Mouse (Mus musculus) retina, postnatal 1 day (tissue): ENCODE measurements around the gene Alkbh3.
A peak's percentile ranks its signal among the peaks of the same experiment; 100 is the strongest.

ENCODE experiments used
- DNase-seq: peaks from one replicate; pipeline ENCODE4 v3.0.0-alpha.2; 2012

Alkbh3 gene

GRCm38 (mm10) chr2:94010335-94011291 lies at the start of gene Alkbh3:
Gene Alkbh3, minus strand, starts transcription at chr2:94010807.
- peak; percentile 97 for DNase-seq

GRCm38 (mm10) chr2:94059459-94059858 lies 48.9 kb upstream of the Alkbh3 start:
- DNase-seq: no peak

GRCm38 (mm10) chr2:94054813-94055212 lies 44.2 kb upstream of the Alkbh3 start:
- peak; percentile 79 for DNase-seq

DNA sequence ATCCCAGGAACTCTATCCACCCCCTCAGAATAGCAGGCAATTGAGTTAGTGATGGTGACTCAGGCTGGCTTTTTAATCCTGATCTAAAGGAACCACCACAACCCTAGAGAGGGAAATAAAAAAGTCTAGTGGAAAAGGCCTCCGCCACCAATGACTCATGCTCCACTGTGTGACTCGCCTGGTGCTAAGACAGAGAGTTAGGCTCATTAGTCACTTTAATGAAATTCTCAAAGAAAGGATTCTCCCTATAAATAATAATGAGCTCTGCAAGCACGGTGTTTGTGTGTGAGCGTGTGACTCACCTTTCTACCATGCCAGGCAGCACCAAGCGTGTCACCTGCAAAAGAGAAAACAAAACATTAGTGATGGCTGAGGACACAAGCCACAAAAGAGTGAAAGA lies 41.3 kb upstream of the Alkbh3 start:
- no peak for DNase-seq

DNA sequence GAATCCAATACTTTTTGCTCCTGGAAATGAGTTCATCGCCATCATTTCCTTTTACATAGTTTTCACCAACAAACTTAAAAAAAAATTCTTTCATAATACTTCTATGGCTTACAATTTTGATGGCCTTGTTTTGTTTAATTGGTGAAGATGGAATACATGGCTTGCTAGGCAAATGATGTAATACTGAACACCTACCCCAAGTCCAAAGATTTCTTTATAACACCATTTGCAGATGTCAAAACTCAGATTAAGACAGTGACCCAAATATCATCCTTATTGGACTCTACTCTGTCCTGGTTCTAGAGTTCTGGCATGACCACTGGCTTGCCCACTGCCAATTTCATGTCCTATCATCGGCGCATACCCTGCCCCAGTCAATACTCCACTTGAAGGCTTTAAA lies 40.3 kb upstream of the Alkbh3 start:
- no peak for DNase-seq

DNA sequence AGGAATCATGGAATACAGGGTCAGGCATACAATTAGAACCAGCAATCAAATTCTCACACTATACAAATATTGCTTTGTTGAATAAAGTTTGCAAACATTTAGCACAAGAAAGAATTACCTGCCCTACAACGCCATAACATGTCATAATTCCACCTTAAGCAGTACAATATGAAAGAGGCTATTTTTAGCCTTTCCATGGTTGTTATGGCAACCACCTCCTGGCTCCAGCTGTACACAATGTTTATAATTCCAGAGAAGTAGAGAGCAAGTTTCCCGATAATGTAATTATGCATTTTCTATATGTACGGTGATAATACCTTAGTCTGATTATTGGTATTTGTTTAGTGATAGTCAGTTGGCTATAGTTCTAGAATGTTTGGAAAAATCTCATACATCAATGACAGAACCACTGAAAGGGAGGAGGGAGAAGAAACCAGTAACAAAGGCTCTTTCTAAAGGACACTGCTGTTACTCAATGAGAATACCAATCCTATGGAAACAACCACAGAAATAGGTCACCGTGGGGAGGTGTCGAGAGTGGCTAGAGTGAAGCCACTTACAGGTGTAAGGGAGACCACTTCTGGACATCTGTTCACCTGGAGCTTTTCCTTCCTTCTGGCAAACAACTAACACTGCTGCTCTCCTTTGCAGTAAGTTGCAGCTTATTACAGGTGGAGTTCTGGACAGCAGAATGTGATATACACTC lies 39.0 kb upstream of the Alkbh3 start:
- peak; percentile 64 for DNase-seq

DNA sequence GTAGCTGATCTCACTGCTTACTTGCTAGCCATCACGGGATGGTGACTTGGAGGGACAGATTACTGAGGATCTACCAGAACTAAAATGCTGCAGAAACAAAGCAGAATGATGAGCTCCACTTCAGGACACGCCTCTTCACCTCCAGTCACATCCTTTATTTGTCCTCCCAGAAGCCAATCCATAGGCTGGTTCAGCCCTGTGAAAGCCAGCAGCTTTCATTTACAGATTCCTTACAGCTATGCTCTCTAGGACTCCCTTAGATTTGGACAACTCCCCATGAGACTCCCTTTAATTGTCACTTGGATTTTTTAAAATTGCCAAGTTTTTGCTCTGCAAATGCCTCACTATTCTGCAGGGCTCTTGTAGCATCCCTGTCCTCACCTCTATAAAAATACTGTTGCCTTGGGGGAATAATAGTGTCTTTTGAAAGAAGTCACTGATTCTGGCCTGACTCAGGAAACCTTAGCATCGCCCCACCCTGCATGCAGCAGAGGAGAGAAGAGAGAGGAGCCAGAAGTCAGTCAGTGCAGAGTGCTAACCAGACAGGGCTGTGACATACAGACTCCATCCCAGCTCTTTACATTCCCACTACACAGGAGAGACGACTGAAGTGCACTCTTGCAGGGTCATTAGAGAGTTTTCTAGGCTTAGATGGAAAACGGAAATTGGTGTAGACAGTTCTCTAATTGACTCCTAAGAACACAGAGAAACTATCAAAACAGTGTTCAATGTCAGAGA lies 38.3 kb upstream of the Alkbh3 start:
- DNase-seq: peak; percentile 31

DNA sequence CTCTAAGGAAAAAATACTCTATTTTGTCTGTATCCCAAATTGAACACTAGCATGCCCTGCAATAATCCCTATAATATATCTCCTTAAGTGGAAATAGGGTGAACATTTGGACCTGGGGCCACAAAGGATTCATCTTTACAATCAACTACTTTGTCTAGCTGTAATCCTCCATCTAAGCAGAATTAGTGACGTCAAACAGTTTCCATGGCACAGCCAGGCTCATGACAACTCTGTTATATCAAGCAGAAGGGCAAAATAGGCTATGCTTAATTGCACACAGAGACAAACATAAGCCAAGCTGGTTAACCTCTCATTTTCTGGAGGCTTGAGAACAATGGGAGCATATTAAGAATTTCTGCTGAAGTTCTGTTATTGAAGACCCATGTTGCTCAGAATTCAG lies 37.7 kb upstream of the Alkbh3 start:
- peak; percentile 90 for DNase-seq

DNA sequence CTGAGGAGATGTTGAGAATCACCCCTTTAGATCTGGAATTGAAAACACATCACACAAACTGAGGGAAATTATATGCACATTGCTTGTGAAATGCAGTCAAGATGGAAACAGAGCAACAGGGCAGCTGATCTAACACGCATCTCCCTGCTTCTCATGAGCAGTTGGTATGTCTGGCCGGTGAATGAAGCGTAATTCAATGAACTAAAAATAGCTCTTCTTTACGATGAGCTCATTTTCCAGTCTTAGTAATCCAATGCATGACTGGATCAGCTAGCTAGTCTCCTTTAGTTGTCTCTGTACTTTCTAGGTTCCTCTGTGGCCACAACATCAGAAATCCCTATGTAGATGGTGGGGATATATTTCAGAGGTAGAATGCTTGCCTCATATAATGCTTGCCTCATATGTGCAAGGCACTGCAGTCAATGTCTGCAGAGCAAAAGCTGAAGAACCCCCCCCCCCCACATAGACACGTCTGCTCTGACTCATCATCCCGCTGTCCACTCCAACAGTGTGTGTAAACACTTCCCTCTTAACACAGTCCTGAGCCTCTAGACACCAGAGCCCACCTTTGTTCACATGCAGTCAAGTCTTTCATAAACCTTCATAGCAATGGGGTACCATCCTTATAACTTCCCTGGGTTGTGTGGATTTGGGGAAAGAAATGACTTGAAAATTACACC lies 34.9 kb upstream of the Alkbh3 start:
- peak; percentile 72 for DNase-seq

DNA sequence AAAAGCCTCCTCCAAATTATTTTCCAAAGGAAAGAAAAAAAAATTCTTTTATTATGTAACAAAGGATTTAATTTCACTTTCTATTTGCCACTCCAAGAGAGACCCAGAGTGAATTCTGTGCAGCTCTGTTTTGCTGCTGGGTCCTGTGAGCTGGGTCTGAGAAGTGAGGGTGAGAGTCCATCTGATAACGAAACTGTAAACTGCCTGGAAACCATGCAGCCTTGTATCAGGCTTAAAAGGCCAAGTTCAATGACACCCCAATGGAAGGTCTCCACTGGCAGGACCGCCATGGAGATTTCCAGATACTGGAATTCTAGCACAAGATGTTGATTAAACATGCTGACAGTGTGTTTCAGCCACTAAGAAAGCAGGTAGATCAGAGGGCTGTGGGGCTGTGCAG lies 33.6 kb upstream of the Alkbh3 start:
- DNase-seq: no peak

DNA sequence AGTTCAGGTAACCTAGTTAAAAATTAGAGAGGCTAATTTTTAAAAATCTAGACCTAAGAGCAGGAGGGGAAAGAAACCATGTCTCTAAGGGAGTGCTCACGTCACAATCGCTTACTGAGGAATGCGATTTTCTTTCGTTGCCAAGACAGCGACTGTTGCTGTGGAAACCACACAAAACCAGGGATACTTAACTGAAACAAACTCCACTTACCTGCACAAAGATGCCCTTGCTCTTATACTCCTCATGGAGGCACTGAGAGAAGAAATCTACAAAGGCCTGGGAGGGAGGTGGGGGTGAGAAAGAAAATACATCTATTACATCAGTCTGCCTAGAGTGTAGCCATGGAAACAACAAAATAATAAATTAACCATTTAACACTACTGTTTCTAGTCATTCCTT lies 33.1 kb upstream of the Alkbh3 start:
- peak; percentile 42 for DNase-seq

GRCm38 (mm10) chr2:94042461-94042860 lies 31.9 kb upstream of the Alkbh3 start:
- no peak for DNase-seq

GRCm38 (mm10) chr2:94040391-94041125 lies 30.0 kb upstream of the Alkbh3 start:
- no peak for DNase-seq

DNA sequence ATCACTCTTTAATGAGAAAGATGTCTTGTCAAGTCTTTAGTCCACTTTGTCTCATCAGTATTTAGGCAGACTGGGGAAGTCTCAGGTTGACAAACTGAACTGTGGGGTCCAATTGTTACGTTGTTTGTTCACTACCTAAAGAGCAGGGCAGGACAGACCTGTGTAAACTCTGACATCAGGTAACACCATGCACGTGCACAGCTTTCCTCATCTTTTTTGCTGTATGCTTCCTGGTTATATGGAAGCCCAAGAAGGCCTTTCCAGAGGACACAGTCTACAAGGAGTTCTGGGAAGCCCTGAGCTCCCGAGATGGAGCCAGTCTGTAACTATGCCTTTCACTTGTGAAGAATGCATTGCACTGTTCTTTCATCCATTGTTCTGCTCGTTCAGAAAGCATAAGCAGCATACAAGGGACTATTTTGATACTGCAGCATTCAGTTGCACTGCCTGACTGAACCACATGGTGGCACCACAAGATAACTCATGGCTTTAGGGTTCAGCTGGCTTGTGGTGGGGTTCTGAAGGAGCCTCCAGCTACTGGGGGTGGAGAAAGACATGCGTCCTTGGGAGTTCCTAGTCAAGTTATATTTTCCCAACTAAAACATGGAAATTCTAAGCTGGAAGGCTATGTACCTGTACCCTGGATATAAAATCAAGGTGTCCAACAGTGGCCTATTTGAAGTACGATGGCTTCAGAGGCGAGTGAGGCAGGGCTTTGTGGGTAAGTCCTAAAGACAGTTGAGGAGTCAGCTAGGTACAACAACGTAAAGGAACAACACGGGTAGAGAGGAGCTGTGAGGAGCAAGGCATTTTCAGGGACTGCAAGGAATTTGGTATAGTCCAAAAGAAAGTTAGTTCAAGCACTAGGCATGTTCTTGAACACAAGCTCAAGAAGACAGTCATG lies 25.1 kb upstream of the Alkbh3 start:
- DNase-seq: peak; percentile 87

- no peak for DNase-seq
These were observed 20.0 kb upstream of the Alkbh3 start for GRCm38 (mm10) chr2:94030602-94031001.

DNA sequence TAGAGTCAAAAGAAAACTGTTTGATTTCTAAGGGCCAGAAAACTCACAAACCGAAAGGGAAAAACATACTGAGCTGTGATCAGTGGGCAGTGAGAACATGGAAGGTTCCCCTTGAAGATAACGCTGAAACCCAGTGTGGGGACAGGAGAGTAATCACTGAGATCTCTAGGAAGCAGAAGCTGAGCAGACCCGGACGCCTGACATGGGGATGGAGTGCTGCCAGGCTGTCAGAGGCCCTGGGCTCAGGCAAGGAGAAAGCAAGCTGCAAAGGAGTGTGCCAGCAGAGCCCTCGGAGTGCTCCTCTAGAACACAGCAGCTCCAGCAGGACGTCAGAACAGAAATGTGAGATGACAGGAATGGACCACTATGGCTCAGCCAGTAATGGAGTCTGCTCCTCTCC lies 14.0 kb upstream of the Alkbh3 start:
- DNase-seq: no peak

GRCm38 (mm10) chr2:94002331-94002730 lies 8.3 kb downstream of the Alkbh3 start:
- peak; percentile 89 for DNase-seq

DNA sequence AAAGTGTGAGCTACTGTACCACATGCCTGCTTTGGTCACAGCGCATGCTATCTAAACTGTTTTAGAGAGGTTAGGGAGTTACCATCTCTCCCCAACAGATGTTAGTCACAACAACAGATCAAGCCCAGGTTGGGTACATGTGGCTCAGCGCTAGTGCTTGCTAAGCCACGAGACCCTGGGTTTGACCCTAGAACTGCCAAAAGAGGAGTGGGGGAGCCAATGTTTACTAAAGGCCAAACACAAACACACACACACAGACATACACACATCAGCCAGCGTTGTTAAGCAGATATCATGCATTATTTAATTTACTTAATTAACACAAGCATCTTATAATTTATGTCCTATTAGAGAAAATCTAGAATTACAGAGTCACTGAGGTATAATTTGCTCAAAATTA lies 8.7 kb downstream of the Alkbh3 start:
- no peak for DNase-seq

GRCm38 (mm10) chr2:94001411-94001810 lies 9.2 kb downstream of the Alkbh3 start:
- DNase-seq: no peak

GRCm38 (mm10) chr2:93996254-93996653 lies 14.4 kb downstream of the Alkbh3 start, which contains the start of gene Gm27027:
Gene Gm27027, minus strand, starts transcription at chr2:93996354.
- DNase-seq: no peak

GRCm38 (mm10) chr2:93992810-93993209 lies 17.8 kb downstream of the Alkbh3 start:
- DNase-seq: no peak
